In genomic region chr15:78158335-78158734, GRCm38 (mm10) we compare ENCODE assay signal across 15 mouse cellular contexts. TPM values are rescaled to one million over a fixed set of nuclear protein-coding genes. Genes with fewer than 3 reads are reported as not detected.
"Had no signal": no experiment of that assay in that cellular context is flagged by ENCODE, and none has a peak within 500 bp of the region (broad histone marks: within the 10 kb centered on the region; RNA-seq: fewer than 3 reads in every experiment).

No protein-coding gene starts in this region.

- DNase-seq: lung, adult 18-20 months; lung, embryonic 14.5 days; lung, postnatal 10 days; lung, postnatal 4 days; midbrain, embryonic 14.5 days; retina, postnatal 1 day; right cerebral cortex, adult 18-20 months; right cerebral cortex, postnatal 25 days; right cerebral cortex, postnatal 4 days; spleen, adult 18-20 months; thymus, adult 18-20 months; thymus, postnatal 14 days; thymus, postnatal 36 days had no signal

RNA-seq across cellular contexts. Expression of gene Cacng2, which starts 38.5 kb away (rescaled TPM):
- total RNA-seq: megakaryocyte, adult 5-6 weeks; megakaryocyte-erythroid progenitor cell, adult 5-6 weeks had no signal

RNA-seq across cellular contexts. Expression of gene Pvalb, which starts 47.9 kb away (rescaled TPM):
- total RNA-seq: megakaryocyte, adult 5-6 weeks; megakaryocyte-erythroid progenitor cell, adult 5-6 weeks had no signal
